Mouse (Mus musculus): ENCODE measurements around the gene Arhgap35. TPM values are rescaled to one million over a fixed set of nuclear protein-coding genes. Genes with fewer than 3 reads are reported as not detected.

Gene Arhgap35
- polyA plus RNA-seq, 1 experiment from 2014 or later = 2.6 TPM

- Histone ChIP-seq H3K27ac (ENCODE audit: low read length) (no peak overlapping the region), H3K4me3 (ENCODE audit: low read depth, low read length) (no peak overlapping the region), H3K9ac (ENCODE audit: low read depth, low read length) (no peak overlapping the region), H3K27me3 (ENCODE audit: control insufficient read depth, insufficient read depth, low read depth, low read length) (peaks cover 9% of the 10 kb centered on the region; the same call in 1 of the 2 replicates), H3K36me3 (ENCODE audit: control insufficient read depth, insufficient read depth) (no peaks in the 10 kb centered on the region), H3K4me2 (ENCODE audit: low read depth, low read length) (no peak overlapping the region), H3K4me1 (ENCODE audit: control insufficient read depth, low read depth, low read length) (no peaks in the 10 kb centered on the region), H3K9me3 (replicated peaks; ENCODE audit: control insufficient read depth, low read length) (no peaks in the 10 kb centered on the region)
- 53% methylated on average over 6 of the region's 6 CpGs for WGBS (ENCODE audit: insufficient replicate concordance)
- ATAC-seq (ENCODE audit: low read depth) = no peak
Observed at GRCm38 (mm10) chr7:16461151-16461550, 153.6 kb downstream of the Arhgap35 start.

GRCm38 (mm10) chr7:16460566-16460965 lies 154.2 kb downstream of the Arhgap35 start:
- no peak overlapping the region for H3K27ac ChIP-seq (ENCODE audit: low read length)
- H3K27me3 ChIP-seq (ENCODE audit: control insufficient read depth, insufficient read depth, low read depth, low read length) = peaks cover 9% of the 10 kb centered on the region; the same call in 1 of the 2 replicates
- H3K36me3 ChIP-seq (ENCODE audit: control insufficient read depth, insufficient read depth) = no peaks in the 10 kb centered on the region
- no peak overlapping the region for H3K4me2 ChIP-seq (ENCODE audit: low read depth, low read length)
- H3K4me1 ChIP-seq (ENCODE audit: control insufficient read depth, low read depth, low read length) = no peaks in the 10 kb centered on the region
- no peak overlapping the region for H3K9ac ChIP-seq (ENCODE audit: low read depth, low read length)
- no peak for ATAC-seq (ENCODE audit: low read depth)
- H3K4me3 ChIP-seq (ENCODE audit: low read depth, low read length) = no peak overlapping the region
- no peaks in the 10 kb centered on the region for H3K9me3 ChIP-seq (replicated peaks; ENCODE audit: control insufficient read depth, low read length)
- WGBS (ENCODE audit: insufficient replicate concordance) = 50% methylated on average over 13 of the region's 13 CpGs

GRCm38 (mm10) chr7:16456289-16456688 lies 158.5 kb downstream of the Arhgap35 start:
- H3K9ac ChIP-seq (ENCODE audit: low read depth, low read length) = no peak overlapping the region
- WGBS (ENCODE audit: insufficient replicate concordance) = 74% methylated on average over 5 of the region's 5 CpGs
- H3K9me3 ChIP-seq (replicated peaks; ENCODE audit: control insufficient read depth, low read length) = no peaks in the 10 kb centered on the region
- ATAC-seq (ENCODE audit: low read depth) = no peak
- H3K4me1 ChIP-seq (ENCODE audit: control insufficient read depth, low read depth, low read length) = peaks cover 18% of the 10 kb centered on the region
- H3K27me3 ChIP-seq (ENCODE audit: control insufficient read depth, insufficient read depth, low read depth, low read length) = peaks cover under 1% of the 10 kb centered on the region; the same call in 1 of the 2 replicates
- H3K36me3 ChIP-seq (ENCODE audit: control insufficient read depth, insufficient read depth) = no peaks in the 10 kb centered on the region
- H3K4me3 ChIP-seq (ENCODE audit: low read depth, low read length) = no peak overlapping the region
- H3K27ac ChIP-seq (ENCODE audit: low read length) = no peak overlapping the region
- no peak overlapping the region for H3K4me2 ChIP-seq (ENCODE audit: low read depth, low read length)

- Histone ChIP-seq H3K27me3 (ENCODE audit: control insufficient read depth, insufficient read depth, low read depth, low read length) (no peaks in the 10 kb centered on the region), H3K27ac (ENCODE audit: low read length) (no peak overlapping the region), H3K9ac (ENCODE audit: low read depth, low read length) (no peak overlapping the region), H3K4me3 (ENCODE audit: low read depth, low read length) (no peak overlapping the region), H3K4me1 (ENCODE audit: control insufficient read depth, low read depth, low read length) (peaks cover 18% of the 10 kb centered on the region), H3K9me3 (replicated peaks; ENCODE audit: control insufficient read depth, low read length) (no peaks in the 10 kb centered on the region), H3K4me2 (ENCODE audit: low read depth, low read length) (no peak overlapping the region), H3K36me3 (ENCODE audit: control insufficient read depth, insufficient read depth) (no peaks in the 10 kb centered on the region)
- ATAC-seq (ENCODE audit: low read depth) = no peak
- WGBS (ENCODE audit: insufficient replicate concordance) = 80% methylated on average over 14 of the region's 14 CpGs
Observed at GRCm38 (mm10) chr7:16455016-16455415, 159.8 kb downstream of the Arhgap35 start.

DNA sequence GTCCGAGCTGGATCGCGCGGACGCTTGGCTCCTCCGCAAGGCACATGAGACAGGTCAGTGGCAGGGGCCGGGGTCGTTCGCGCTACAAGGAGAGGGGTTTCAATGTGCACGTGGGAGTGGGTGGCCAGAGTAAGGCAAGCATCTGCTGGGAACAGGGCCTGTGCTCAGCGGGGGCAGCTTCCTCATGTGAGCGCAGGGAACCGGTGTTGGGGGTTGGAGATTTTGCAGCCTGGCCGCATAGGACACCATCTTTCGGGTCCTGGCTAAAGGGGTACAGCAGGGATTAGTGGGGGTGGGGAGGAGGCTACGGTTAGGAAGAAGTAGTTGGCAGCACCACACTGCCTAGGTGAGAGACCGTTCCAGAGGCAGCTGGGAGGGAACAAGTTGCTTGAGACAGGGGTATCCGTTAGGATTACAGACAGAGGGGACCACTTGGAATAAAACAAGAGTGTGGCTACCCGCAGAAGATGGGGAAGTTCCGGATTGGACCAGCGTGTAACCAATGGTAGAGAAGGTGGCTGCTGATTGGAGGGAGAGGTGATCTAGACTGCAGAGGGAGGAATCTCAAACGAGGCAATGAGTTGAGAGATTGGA lies 161.6 kb downstream of the Arhgap35 start:
- Histone ChIP-seq H3K4me2 (ENCODE audit: low read depth, low read length) (peak overlapping the region; percentile 97), H3K4me3 (ENCODE audit: low read depth, low read length) (peak overlapping the region; percentile 86), H3K27me3 (ENCODE audit: control insufficient read depth, insufficient read depth, low read depth, low read length) (no peaks in the 10 kb centered on the region), H3K36me3 (ENCODE audit: control insufficient read depth, insufficient read depth) (no peaks in the 10 kb centered on the region), H3K9ac (ENCODE audit: low read depth, low read length) (peak overlapping the region; percentile 83), H3K9me3 (replicated peaks; ENCODE audit: control insufficient read depth, low read length) (no peaks in the 10 kb centered on the region), H3K4me1 (ENCODE audit: control insufficient read depth, low read depth, low read length) (peaks cover 18% of the 10 kb centered on the region), H3K27ac (ENCODE audit: low read length) (peak overlapping the region; percentile 66)
- peak; percentile 22 for ATAC-seq (ENCODE audit: low read depth)
- under 1% methylated on average over 23 of the region's 23 CpGs for WGBS (ENCODE audit: insufficient replicate concordance)

- Histone ChIP-seq H3K4me3 (ENCODE audit: low read depth, low read length) (peak within 1 kb of the TSS; percentile 86), H3K9ac (ENCODE audit: low read depth, low read length) (peak within 1 kb of the TSS; percentile 83), H3K27me3 (ENCODE audit: control insufficient read depth, insufficient read depth, low read depth, low read length) (no peaks in the 10 kb centered on the region), H3K4me2 (ENCODE audit: low read depth, low read length) (peak within 1 kb of the TSS; percentile 97), H3K27ac (ENCODE audit: low read length) (peak within 1 kb of the TSS; percentile 66), H3K4me1 (ENCODE audit: control insufficient read depth, low read depth, low read length) (peaks cover 18% of the 10 kb centered on the region), H3K36me3 (ENCODE audit: control insufficient read depth, insufficient read depth) (no peaks in the 10 kb centered on the region), H3K9me3 (replicated peaks; ENCODE audit: control insufficient read depth, low read length) (no peaks in the 10 kb centered on the region)
- WGBS (ENCODE audit: insufficient replicate concordance) = under 1% methylated on average over 30 of the region's 30 CpGs
- ATAC-seq (ENCODE audit: low read depth) = peak; percentile 99
Observed at GRCm38 (mm10) chr7:16452587-16453073, 162.2 kb downstream of the Arhgap35 start, which contains the start of gene Tmem160. Gene Tmem160, plus strand, starts transcription at chr7:16452779.

- Histone ChIP-seq H3K27ac (ENCODE audit: low read length) (no peak overlapping the region), H3K36me3 (ENCODE audit: control insufficient read depth, insufficient read depth) (no peaks in the 10 kb centered on the region), H3K9ac (ENCODE audit: low read depth, low read length) (no peak overlapping the region), H3K4me1 (ENCODE audit: control insufficient read depth, low read depth, low read length) (peaks cover 18% of the 10 kb centered on the region), H3K9me3 (replicated peaks; ENCODE audit: control insufficient read depth, low read length) (no peaks in the 10 kb centered on the region), H3K4me3 (ENCODE audit: low read depth, low read length) (no peak overlapping the region), H3K4me2 (ENCODE audit: low read depth, low read length) (no peak overlapping the region), H3K27me3 (ENCODE audit: control insufficient read depth, insufficient read depth, low read depth, low read length) (no peaks in the 10 kb centered on the region)
- ATAC-seq (ENCODE audit: low read depth) = no peak
- WGBS (ENCODE audit: insufficient replicate concordance) = 58% methylated on average over 6 of the region's 6 CpGs
Observed at GRCm38 (mm10) chr7:16451656-16452055, 163.1 kb downstream of the Arhgap35 start.

Other genes with a start within 250 kb of the Arhgap35 start
- gene Sae1, start 227.2 kb downstream of the Arhgap35 start, polyA plus RNA-seq (2015; fragmentation: Nextera tagmentation; extraction: Ambion mirVana) = 84.3 and 90.7 TPM in 2 replicates
- gene Zc3h4, start 214.1 kb downstream of the Arhgap35 start, polyA plus RNA-seq (2015; fragmentation: Nextera tagmentation; extraction: Ambion mirVana) = 7.0 and 7.2 TPM in 2 replicates
- 23.4 and 23.6 TPM in 2 replicates for gene Tmem160, start 162.2 kb downstream of the Arhgap35 start, polyA plus RNA-seq (2015; fragmentation: Nextera tagmentation; extraction: Ambion mirVana)
- 0.12 TPM in 2 replicates for gene Npas1, start 137.3 kb downstream of the Arhgap35 start, polyA plus RNA-seq (2015; fragmentation: Nextera tagmentation; extraction: Ambion mirVana)
- gene Ceacam15, start 60.7 kb upstream of the Arhgap35 start, polyA plus RNA-seq (2015; fragmentation: Nextera tagmentation; extraction: Ambion mirVana) = not detected in 2 replicates
- not detected in 2 replicates for gene Ceacam9, start 106.9 kb upstream of the Arhgap35 start, polyA plus RNA-seq (2015; fragmentation: Nextera tagmentation; extraction: Ambion mirVana)
- 151 and 155 TPM in 2 replicates for gene Ap2s1, start 123.4 kb upstream of the Arhgap35 start, polyA plus RNA-seq (2015; fragmentation: Nextera tagmentation; extraction: Ambion mirVana)
- 101 and 119 TPM in 2 replicates for gene Slc1a5, start 166.3 kb upstream of the Arhgap35 start, polyA plus RNA-seq (2015; fragmentation: Nextera tagmentation; extraction: Ambion mirVana)
- gene Strn4, start 200.9 kb upstream of the Arhgap35 start, polyA plus RNA-seq (2015; fragmentation: Nextera tagmentation; extraction: Ambion mirVana) = 27.4 and 29.8 TPM in 2 replicates
- gene Fkrp, start 201.7 kb upstream of the Arhgap35 start, polyA plus RNA-seq (2015; fragmentation: Nextera tagmentation; extraction: Ambion mirVana) = 7.8 and 8.9 TPM in 2 replicates
- 2.8 and 3.6 TPM in 2 replicates for gene Prkd2, start 227.9 kb upstream of the Arhgap35 start, polyA plus RNA-seq (2015; fragmentation: Nextera tagmentation; extraction: Ambion mirVana)

Measured in liver, embryonic 16.5 days (tissue).